Mouse (Mus musculus) stomach, embryonic 14.5 days (tissue): ENCODE measurements around the gene Tub. TPM values are rescaled to one million over a fixed set of nuclear protein-coding genes. Genes with fewer than 3 reads are reported as not detected.

ENCODE experiments used
- ATAC-seq: fragments of 200-750 bp; cut with Nextera tagmentation; 2 replicates; pipeline ENCODE4 v1.8.0; 2017; ENCODE audit warnings: low read depth, moderate TSS enrichment; ENCODE audit not compliant: insufficient number of reproducible peaks, insufficient read depth, low FRiP score
- H3K27ac ChIP-seq: fragments of 300-500 bp; sonication (generic); 2 replicates; pipeline ENCODE4 v1.5.1; 2014; ENCODE audit warnings: mild to moderate bottlenecking, low read length, moderate library complexity, mixed read lengths
- H3K27me3 ChIP-seq: fragments of 300-500 bp; sonication (generic); 2 replicates; pipeline ENCODE4 v1.6.1; 2014; ENCODE audit warnings: low read length, control low read depth, mixed read lengths; ENCODE audit not compliant: control insufficient read depth, insufficient read depth
- H3K36me3 ChIP-seq: fragments of 300-500 bp; sonication (generic); 2 replicates; pipeline ENCODE4 v1.6.1; 2014; ENCODE audit warnings: mild to moderate bottlenecking, control low read depth, low read length, moderate library complexity, mixed read lengths; ENCODE audit not compliant: control insufficient read depth, insufficient read depth
- H3K4me1 ChIP-seq: fragments of 300-500 bp; sonication (generic); 2 replicates; pipeline ENCODE4 v1.6.1; 2014; ENCODE audit warnings: low read length, control low read depth, mixed read lengths; ENCODE audit not compliant: control insufficient read depth, insufficient read depth
- H3K4me2 ChIP-seq: fragments of 300-500 bp; sonication (generic); replicated peaks from 2 replicates; pipeline ENCODE4 v1.6.1; 2014; ENCODE audit warnings: low read depth, low read length, control low read depth
- H3K4me3 ChIP-seq: fragments of 300-500 bp; sonication (generic); 2 replicates; pipeline ENCODE4 v1.5.1; 2014; ENCODE audit warnings: low read depth, low read length, control low read depth
- H3K9ac ChIP-seq: fragments of 300-500 bp; sonication (generic); replicated peaks from 2 replicates; pipeline ENCODE4 v1.6.1; 2014; ENCODE audit warnings: low read depth, mild to moderate bottlenecking, control low read depth, low read length, moderate library complexity, mixed read lengths
- H3K9me3 ChIP-seq: fragments of 300-500 bp; sonication (generic); 2 replicates; pipeline ENCODE4 v1.6.1; 2016; ENCODE audit warnings: low read depth, low read length, control low read depth; ENCODE audit not compliant: control insufficient read depth
- WGBS: fragments of 180-500 bp; shearing (Covaris S2); extraction: QIAGEN DNeasy Blood & Tissue Kit; methylation state at CpG from one replicate; pipeline ENCODE4 v1.1.7; 2014; 5-methylcytosine and 5-hydroxymethylcytosine counted together
- polyA plus RNA-seq: library from polyadenylated mRNA; unstranded; fragments of >200 nt; fragmentation: Nextera tagmentation; extraction: Ambion mirVana; gene quantifications from 2 replicates; pipeline ENCODE4 v1.2.1, GENCODE M21; 2014

Tub gene
- polyA plus RNA-seq, 1 experiment from 2014 or later = 4.9 TPM

GRCm38 (mm10) chr7:108957734-108958133, 7.6 kb downstream of the Tub start:
- WGBS = 69% methylated on average over 2 of the region's 2 CpGs

GRCm38 (mm10) chr7:108965968-108966367, 15.8 kb downstream of the Tub start:
- WGBS = 38% methylated on average over 2 of the region's 2 CpGs
- Histone ChIP-seq H3K36me3 (no peaks in the 10 kb centered on the region), H3K4me1 (no peaks in the 10 kb centered on the region), H3K4me2 (no peak overlapping the region), H3K4me3 (no peak overlapping the region), H3K9me3 (no peaks in the 10 kb centered on the region), H3K27me3 (no peaks in the 10 kb centered on the region), H3K27ac (no peak overlapping the region), H3K9ac (no peak overlapping the region)
- ATAC-seq = no peak

More at GRCm38 (mm10) chr7:108957734-108958133, 7.6 kb downstream of the Tub start:
- Histone ChIP-seq H3K9me3 (no peaks in the 10 kb centered on the region), H3K4me1 (no peaks in the 10 kb centered on the region), H3K36me3 (no peaks in the 10 kb centered on the region), H3K9ac (no peak overlapping the region), H3K27me3 (no peaks in the 10 kb centered on the region), H3K4me2 (no peak overlapping the region), H3K27ac (no peak overlapping the region), H3K4me3 (no peak overlapping the region)
- no peak for ATAC-seq

- H3K27me3 ChIP-seq = no peaks in the 10 kb centered on the region
- no peaks in the 10 kb centered on the region for H3K36me3 ChIP-seq
- WGBS = 29% methylated on average over 7 of the region's 7 CpGs
- H3K27ac ChIP-seq = no peak overlapping the region
- no peaks in the 10 kb centered on the region for H3K9me3 ChIP-seq
- H3K9ac ChIP-seq = no peak overlapping the region
- peak; percentile 49; the same call in 1 of the 2 replicates for ATAC-seq
- no peaks in the 10 kb centered on the region for H3K4me1 ChIP-seq
- no peak overlapping the region for H3K4me2 ChIP-seq
- no peak overlapping the region for H3K4me3 ChIP-seq
These were observed 16.7 kb downstream of the Tub start for GRCm38 (mm10) chr7:108966742-108967362.

- ATAC-seq = peak; percentile 30; the same call in 1 of the 2 replicates
- WGBS = 34% methylated on average over 6 of the region's 6 CpGs
- Histone ChIP-seq H3K36me3 (no peaks in the 10 kb centered on the region), H3K4me2 (no peak overlapping the region), H3K4me1 (no peaks in the 10 kb centered on the region), H3K4me3 (no peak overlapping the region), H3K9me3 (no peaks in the 10 kb centered on the region), H3K27ac (no peak overlapping the region), H3K9ac (no peak overlapping the region), H3K27me3 (no peaks in the 10 kb centered on the region)
These were observed 18.1 kb downstream of the Tub start for GRCm38 (mm10) chr7:108968201-108968600.

- H3K9me3 ChIP-seq = no peaks in the 10 kb centered on the region
- H3K36me3 ChIP-seq = no peaks in the 10 kb centered on the region
- no peaks in the 10 kb centered on the region for H3K4me1 ChIP-seq
- H3K27ac ChIP-seq = no peak overlapping the region
- WGBS = 71% methylated on average over 6 of the region's 6 CpGs
- no peak overlapping the region for H3K4me2 ChIP-seq
- ATAC-seq = no peak
- H3K9ac ChIP-seq = no peak overlapping the region
- no peaks in the 10 kb centered on the region for H3K27me3 ChIP-seq
- no peak overlapping the region for H3K4me3 ChIP-seq
These were observed 22.1 kb downstream of the Tub start for GRCm38 (mm10) chr7:108972273-108972672.

GRCm38 (mm10) chr7:108985934-108986708, 36.0 kb downstream of the Tub start:
- no peak overlapping the region for H3K4me2 ChIP-seq
- H3K9ac ChIP-seq = no peak overlapping the region
- H3K27me3 ChIP-seq = no peaks in the 10 kb centered on the region
- 87% methylated on average over 2 of the region's 3 CpGs for WGBS
- H3K4me1 ChIP-seq = no peaks in the 10 kb centered on the region
- H3K9me3 ChIP-seq = no peaks in the 10 kb centered on the region
- no peak overlapping the region for H3K4me3 ChIP-seq
- ATAC-seq = no peak
- H3K27ac ChIP-seq = no peak overlapping the region
- no peaks in the 10 kb centered on the region for H3K36me3 ChIP-seq

GRCm38 (mm10) chr7:108991207-108991606, 41.1 kb downstream of the Tub start:
- ATAC-seq = no peak
- WGBS = 82% methylated on average over 9 of the region's 9 CpGs
- Histone ChIP-seq H3K4me1 (no peaks in the 10 kb centered on the region), H3K4me2 (no peak overlapping the region), H3K36me3 (no peaks in the 10 kb centered on the region), H3K9ac (no peak overlapping the region), H3K27me3 (no peaks in the 10 kb centered on the region), H3K27ac (no peak overlapping the region), H3K9me3 (no peaks in the 10 kb centered on the region), H3K4me3 (no peak overlapping the region)

- 75% methylated on average over 7 of the region's 7 CpGs for WGBS
These were observed 43.1 kb downstream of the Tub start for GRCm38 (mm10) chr7:108993230-108993629.

More at GRCm38 (mm10) chr7:108993230-108993629, 43.1 kb downstream of the Tub start:
- Histone ChIP-seq H3K4me1 (no peaks in the 10 kb centered on the region), H3K27me3 (no peaks in the 10 kb centered on the region), H3K9me3 (no peaks in the 10 kb centered on the region), H3K9ac (no peak overlapping the region), H3K4me3 (no peak overlapping the region), H3K36me3 (no peaks in the 10 kb centered on the region), H3K4me2 (no peak overlapping the region), H3K27ac (no peak overlapping the region)
- no peak for ATAC-seq
